Mouse (Mus musculus) CH12.LX (cell line): ENCODE results near the gene Olfr196.

Experiments used
- CHD2 ChIP-seq: IDR thresholded peaks from 2 replicates; pipeline ENCODE4 v1.6.1; 2011; ENCODE audit warnings: low read length, improper control_type of control experiment
- E2F4 ChIP-seq: IDR thresholded peaks from 2 replicates; pipeline ENCODE4 v1.6.1; 2011; ENCODE audit warnings: low read depth, low read length, improper control_type of control experiment; ENCODE audit not compliant: insufficient replicate concordance
- EP300 ChIP-seq: IDR thresholded peaks from 2 replicates; pipeline ENCODE4 v1.6.1; 2011; ENCODE audit warnings: low read length, improper control_type of control experiment
- MAFK ChIP-seq: IDR thresholded peaks from 2 replicates; pipeline ENCODE4 v1.6.1; 2011; ENCODE audit warnings: low read length, improper control_type of control experiment; ENCODE audit not compliant: insufficient replicate concordance
- MYC ChIP-seq: IDR thresholded peaks from 2 replicates; pipeline ENCODE4 v1.6.1; 2011; ENCODE audit warnings: low read depth, mild to moderate bottlenecking, improper control_type of control experiment, low read length
- POLR2A ChIP-seq: IDR thresholded peaks from 2 replicates; pipeline ENCODE4 v1.6.1; 2011; ENCODE audit warnings: low read depth, mild to moderate bottlenecking, improper control_type of control experiment, low read length
- POLR2AphosphoS2 ChIP-seq: IDR thresholded peaks from 2 replicates; pipeline ENCODE4 v1.6.1; 2011; ENCODE audit warnings: low read depth, low read length, improper control_type of control experiment
- TBP ChIP-seq: conservative IDR thresholded peaks from 2 replicates; pipeline ENCODE4 v1.6.1; 2011; ENCODE audit warnings: low read depth, low read length, improper control_type of control experiment
- UBTF ChIP-seq: IDR thresholded peaks from 2 replicates; pipeline ENCODE4 v1.6.1; 2012; ENCODE audit warnings: low read depth, mild to moderate bottlenecking, inconsistent platforms, low read length, improper control_type of control experiment, moderate library complexity

GRCm38 (mm10) chr16:59170354-59170753 lies at the start of gene Olfr196:
- TF ChIP-seq CHD2 (no peak), POLR2A (no peak), MAFK (no peak), EP300 (no peak), TBP (no peak), UBTF (no peak), E2F4 (no peak), MYC (no peak), POLR2AphosphoS2 (no peak)
